Mouse (Mus musculus): ENCODE measurements around the gene Rtn2. TPM values are rescaled to one million over a fixed set of nuclear protein-coding genes. Genes with fewer than 3 reads are reported as not detected.

Rtn2 gene
- total RNA-seq, 2 experiments from 2014 or later, result 106 to 122 TPM

DNA sequence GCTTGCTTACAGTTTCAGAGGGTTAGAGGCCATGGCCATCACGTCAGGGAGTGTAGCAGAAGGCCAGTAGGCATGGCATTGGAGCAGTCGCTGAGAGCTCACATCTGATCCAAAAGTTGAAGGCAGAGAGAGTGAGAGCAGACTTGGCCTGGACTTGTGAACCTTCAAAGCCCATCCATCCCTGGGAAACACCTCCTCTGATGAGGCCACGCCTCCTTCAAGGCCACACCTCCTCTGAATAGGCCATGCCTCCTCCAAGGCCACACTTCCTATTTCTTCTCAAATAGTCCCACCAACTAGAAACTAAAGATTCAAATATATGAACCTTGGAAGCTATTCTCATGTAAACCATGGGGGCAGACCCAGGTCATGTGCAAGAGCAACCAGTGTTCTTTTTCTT, 53.2 kb downstream of the Rtn2 start:
- no peak for DNase-seq
- intact Hi-C loops (cut with DNase I), result no loop called here

DNA sequence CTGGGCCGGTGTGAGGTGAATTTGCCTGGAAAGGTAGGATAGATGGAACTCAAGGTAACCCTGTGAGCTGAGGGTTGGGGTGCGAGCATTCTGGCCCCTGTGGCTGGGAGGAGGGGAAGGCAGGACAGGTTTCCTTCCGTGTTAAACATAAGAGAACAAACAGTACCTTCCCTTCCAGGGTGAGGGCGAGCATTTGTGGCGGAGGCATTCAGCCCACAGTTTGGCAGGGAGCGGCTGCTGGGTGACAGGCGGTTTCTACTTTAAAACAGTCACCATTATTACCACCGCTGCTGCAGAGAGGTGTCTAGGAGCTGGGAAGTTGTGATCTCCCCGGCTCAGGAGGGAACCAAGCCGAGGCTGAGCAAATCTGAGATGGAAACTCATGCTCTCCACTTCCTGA, 54.7 kb downstream of the Rtn2 start:
- DNase-seq, result no peak
- intact Hi-C loops (cut with DNase I), result no loop called here

- DNase-seq, result no peak
- intact Hi-C loops (cut with DNase I), result no loop called here
These were observed 55.6 kb downstream of the Rtn2 start for GRCm38 (mm10) chr7:19338060-19338459.

DNA sequence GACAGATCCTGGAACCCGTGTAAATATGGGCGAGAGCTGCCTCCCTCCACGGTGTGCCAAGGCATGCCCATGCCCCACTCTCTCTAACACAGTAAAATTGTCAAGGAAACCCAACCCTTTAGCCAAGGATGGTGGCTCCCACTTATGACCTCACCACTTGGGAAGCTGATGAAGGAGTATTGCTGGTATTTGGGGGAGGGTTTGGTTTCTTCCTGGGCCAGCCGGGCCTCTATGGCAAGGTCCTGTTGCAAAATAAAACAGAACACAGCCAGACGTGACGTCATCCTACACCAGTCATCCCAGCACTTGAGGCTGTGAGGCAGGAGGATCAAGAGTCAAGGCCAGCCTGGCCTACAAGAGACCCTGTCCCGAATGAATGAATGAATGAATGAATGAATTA, 56.2 kb downstream of the Rtn2 start:
- intact Hi-C loops (cut with DNase I), result no loop called here
- no peak for DNase-seq

DNA sequence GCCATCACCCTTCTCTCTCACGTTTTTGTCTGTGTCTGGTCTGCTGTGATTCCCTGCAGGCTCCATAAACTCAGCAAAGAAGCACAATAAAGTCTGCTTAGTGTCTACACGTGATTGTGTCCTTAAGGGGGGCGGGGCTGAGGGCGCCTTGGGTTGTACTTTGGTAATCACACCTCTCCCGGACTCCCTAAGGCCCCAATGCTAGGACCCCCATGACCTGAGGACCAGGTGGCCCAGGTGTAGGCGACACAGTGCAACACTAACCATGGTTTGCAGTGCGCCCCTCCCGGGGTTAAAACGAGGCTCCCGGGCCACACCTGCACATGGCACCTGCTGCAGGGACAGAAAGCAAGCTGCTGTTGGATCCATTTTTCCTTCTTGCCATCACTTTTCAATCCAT, 58.8 kb downstream of the Rtn2 start:
- no peak for DNase-seq
- intact Hi-C loops (cut with DNase I), result loop anchor here (5.0 kb wide), 1 partner anchor 164 kb away; the partner anchor contains the start of gene Eml2

DNA sequence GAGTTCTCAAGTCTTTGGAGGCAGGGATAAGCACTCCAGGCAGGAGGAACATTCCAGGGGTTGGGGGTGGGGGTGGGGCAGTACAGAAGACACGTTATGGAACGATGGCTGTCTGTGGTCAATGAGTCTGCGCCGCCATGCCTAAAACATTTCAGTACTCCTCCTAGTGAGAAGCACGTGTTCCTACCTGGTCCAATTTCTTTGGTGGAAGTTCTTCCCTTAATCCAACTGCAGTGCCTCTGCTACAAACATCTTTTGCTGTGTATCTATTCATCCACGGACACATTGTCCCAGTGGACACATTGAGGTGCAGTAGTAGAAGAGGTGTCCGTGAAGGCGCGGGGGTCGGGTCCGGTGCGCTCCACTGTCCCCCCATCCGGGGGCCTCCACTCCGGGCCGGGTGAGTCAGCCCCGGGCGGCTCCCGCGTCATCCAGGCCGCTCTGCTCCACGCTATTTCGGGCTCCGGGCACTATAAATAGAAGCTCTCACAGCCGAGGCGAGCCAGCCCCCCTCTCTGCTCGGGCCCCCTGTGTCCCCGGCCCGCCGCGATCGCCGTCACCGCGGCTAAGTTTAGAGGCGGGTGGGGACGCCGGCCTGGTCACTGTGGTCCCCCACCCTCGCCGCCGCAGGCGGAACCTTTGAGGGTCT, 59.5 kb downstream of the Rtn2 start:
- peak; percentile 73 to 76 for DNase-seq
- intact Hi-C loops (cut with DNase I), result loop anchor here (2.0 to 5.0 kb wide), 2 partner anchors 103 to 165 kb away; partner anchors contain the start of gene Eml2

DNA sequence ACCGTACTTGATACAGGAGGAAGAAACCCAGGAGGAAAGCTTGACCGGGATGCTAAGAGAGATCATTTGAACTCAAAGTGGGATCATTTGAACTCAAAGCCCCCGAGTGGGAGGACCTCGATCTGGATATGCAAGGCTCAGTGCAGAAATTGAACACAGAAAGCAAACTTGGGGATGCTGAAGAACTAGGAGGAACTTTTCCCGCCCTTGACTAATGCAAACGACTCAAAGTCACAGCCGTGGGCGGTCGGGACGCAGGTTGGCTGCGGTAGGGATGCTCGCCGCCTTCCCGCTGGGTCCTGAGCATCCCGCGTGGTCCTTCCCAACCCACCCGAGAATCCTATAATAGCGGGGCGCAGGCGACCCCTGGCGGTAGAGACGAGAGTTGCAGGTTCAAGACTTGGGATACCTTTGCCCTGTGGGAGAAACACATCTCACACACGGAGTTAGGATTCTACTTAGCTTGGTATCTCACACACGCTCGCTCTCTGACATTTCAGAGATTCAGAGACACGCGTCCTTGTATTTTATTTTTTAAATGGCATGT, 60.1 kb downstream of the Rtn2 start:
- peak; percentile 91 to 94 for DNase-seq
- intact Hi-C loops (cut with DNase I), result loop anchor here (1.0 to 5.0 kb wide), 3 partner anchors 42 to 165 kb away; partner anchors contain the start of gene Eml2

DNA sequence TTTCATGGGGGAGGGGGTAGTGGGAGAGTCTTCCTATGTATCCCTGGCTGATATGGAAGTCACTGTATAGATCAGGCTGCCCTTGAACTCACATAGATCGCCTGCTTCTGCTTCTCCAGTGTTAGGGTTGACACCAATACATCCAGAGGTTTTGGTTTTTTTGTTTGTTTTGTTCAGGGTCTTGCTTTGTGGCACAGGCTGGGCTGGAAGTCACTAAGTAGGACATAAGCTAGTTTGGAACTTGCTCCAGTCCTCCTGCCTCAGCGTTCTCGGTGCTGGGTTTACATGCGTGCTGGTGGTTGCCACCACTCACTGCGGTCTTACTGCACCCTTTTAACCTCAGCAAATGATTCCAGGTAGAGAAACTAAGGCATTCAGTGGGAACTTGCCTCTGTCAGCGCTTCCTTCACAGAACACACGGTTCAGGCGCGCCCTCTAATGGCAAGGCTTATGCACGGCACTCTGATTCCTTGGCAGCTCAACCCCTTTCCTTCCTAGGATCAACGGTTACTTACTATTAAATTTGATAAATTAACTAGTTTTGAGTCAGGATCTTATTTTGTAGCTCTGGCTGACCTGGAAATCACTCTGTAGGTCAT, 60.9 kb downstream of the Rtn2 start:
- peak; percentile 84 to 86 for DNase-seq
- intact Hi-C loops (cut with DNase I), result loop anchor here (1.0 to 5.0 kb wide), 3 partner anchors 43 to 166 kb away; partner anchors contain the start of gene Eml2

DNA sequence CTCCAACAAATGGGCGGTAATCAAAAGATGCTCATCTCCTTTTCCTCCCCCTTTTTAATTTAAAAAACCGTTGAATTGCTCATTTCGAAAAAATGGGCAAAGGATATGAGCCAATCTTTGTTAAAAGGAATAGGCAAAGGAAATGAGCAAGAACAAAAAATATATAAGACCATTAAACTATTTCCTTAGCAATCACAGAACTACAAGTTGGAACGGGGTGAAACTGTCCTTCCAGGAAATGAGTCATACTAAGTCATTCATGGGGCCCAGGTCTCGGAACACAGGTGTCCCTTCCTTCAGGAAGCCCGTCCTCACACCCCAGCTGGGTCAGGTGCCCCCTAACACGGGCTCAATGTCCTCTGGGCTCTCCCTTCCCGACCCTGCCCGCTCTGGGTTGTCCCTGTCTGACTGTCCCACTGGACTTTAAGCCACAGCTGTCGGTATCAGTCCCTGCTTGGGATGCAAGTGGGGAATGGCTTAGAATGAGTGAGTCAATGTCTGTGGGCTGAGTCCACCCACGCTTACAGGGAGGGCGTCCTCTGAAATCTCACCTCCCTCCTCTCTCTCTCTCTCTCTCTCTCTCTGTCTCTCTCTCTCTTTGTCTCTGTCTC, 61.9 kb downstream of the Rtn2 start, which contains the start of gene Ercc1:
Gene Ercc1 (plus strand): TSS at position 542 of the 611 bp plus-strand sequence.
- intact Hi-C loops (cut with DNase I), result loop anchor here (5.0 kb wide), 1 partner anchor 167 kb away; the partner anchor contains the start of gene Eml2
- peak in 1 of 2 experiments; percentile 28 for DNase-seq

DNA sequence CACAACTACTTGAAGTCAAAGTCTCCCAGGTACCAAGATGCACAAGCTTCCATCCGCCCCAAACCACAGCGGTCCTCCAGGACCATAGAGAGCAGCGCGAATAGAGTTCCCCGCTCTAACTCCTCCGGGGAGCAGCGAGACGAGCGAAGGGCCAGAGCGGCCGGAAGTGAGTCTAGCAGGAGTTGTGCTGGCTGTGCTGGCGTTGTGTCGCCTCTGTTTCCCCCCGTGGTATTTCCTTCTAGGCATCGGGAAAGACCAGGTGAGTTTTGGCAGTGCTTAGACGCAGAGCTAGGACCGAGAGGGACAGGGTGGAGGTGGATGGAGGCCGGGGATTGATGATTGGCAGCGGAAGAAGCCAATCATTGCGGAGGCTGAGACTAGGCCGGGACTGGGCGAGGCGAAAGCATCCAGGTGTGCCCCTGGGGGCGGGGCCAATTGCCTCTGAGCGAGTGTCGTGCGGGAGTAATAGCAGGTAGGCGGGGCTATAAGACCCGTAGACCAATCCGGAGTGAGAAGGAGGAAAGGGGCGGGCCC, 62.6 kb downstream of the Rtn2 start:
- intact Hi-C loops (cut with DNase I), result loop anchor here (5.0 kb wide), 1 partner anchor 168 kb away; the partner anchor contains the start of gene Eml2
- peak; percentile 91 to 93 for DNase-seq

Other genes starting within 250 kb of the Rtn2 start
- gene Rsph6a, start 227.9 kb upstream of the Rtn2 start, total RNA-seq (2021), result not detected
- 10 to 100 TPM; 42.1 to 45.1 TPM for gene Dmwd, start 206.4 kb upstream of the Rtn2 start, total RNA-seq (2021)
- gene Dmpk, start 198.8 kb upstream of the Rtn2 start, total RNA-seq (2021), result 100 to 1,000 TPM; 473 to 516 TPM
- gene Six5, start 188.0 kb upstream of the Rtn2 start, total RNA-seq (2021), result 1 to 10 TPM; 9.0 to 9.1 TPM
- gene Gm4969, start 164.3 kb upstream of the Rtn2 start, total RNA-seq (2021), result under 1 TPM in 1 of 2 experiments, not detected in 1; 0.12 TPM
- 1 to 10 TPM; 5.7 to 6.6 TPM for gene Fbxo46, start 162.8 kb upstream of the Rtn2 start, total RNA-seq (2021)
- gene Qpctl, start 133.3 kb upstream of the Rtn2 start, total RNA-seq (2021), result 1 to 10 TPM; 5.9 to 6.1 TPM
- gene Snrpd2, start 132.9 kb upstream of the Rtn2 start, total RNA-seq (2021), result 10 to 100 TPM; 62.8 to 70.8 TPM
- under 1 TPM; 0.37 to 0.55 TPM for gene Gipr, start 116.5 kb upstream of the Rtn2 start, total RNA-seq (2021)
- gene Eml2, start 106.2 kb upstream of the Rtn2 start, total RNA-seq (2021), result 10 to 100 TPM; 37.9 to 43.0 TPM
- 10 to 100 TPM in 1 of 2 experiments, 1 to 10 TPM in 1; 9.9 to 11.2 TPM for gene Gpr4, start 70.1 kb upstream of the Rtn2 start, total RNA-seq (2021)
- 10 to 100 TPM; 54.8 to 58.3 TPM for gene Opa3, start 54.3 kb upstream of the Rtn2 start, total RNA-seq (2021)
- gene Vasp, start 10.8 kb upstream of the Rtn2 start, total RNA-seq (2021), result 10 to 100 TPM; 55.7 to 59.1 TPM
- not detected for gene Ppm1n, start 2.6 kb upstream of the Rtn2 start, total RNA-seq (2021)
- 1 to 10 TPM in 1 of 2 experiments, under 1 TPM in 1; 0.60 to 1.2 TPM for gene Fosb, start 27.4 kb downstream of the Rtn2 start, total RNA-seq (2021)
- 10 to 100 TPM; 41.1 to 48.0 TPM for gene Ercc1, start 62.2 kb downstream of the Rtn2 start, total RNA-seq (2021)
- gene Cd3eap, start 76.9 kb downstream of the Rtn2 start, total RNA-seq (2021), result 1 to 10 TPM; 6.5 to 9.4 TPM
- 10 to 100 TPM; 25.0 to 28.4 TPM for gene Ppp1r13l, start 77.1 kb downstream of the Rtn2 start, total RNA-seq (2021)
- gene Ercc2, start 99.4 kb downstream of the Rtn2 start, total RNA-seq (2021), result 10 to 100 TPM; 12.4 to 15.7 TPM
- under 1 TPM; 0.45 to 0.63 TPM for gene Klc3, start 121.5 kb downstream of the Rtn2 start, total RNA-seq (2021)
- gene Ckm, start 122.2 kb downstream of the Rtn2 start, total RNA-seq (2021), result 1,000 to 10,000 TPM; 3,946 to 4,137 TPM
- gene Mark4, start 176.2 kb downstream of the Rtn2 start, total RNA-seq (2021), result 10 to 100 TPM; 23.3 to 25.0 TPM
- 1 to 10 TPM in 1 of 2 experiments, under 1 TPM in 1; 0.79 to 1.1 TPM for gene Exoc3l2, start 180.7 kb downstream of the Rtn2 start, total RNA-seq (2021)
- 1 to 10 TPM; 2.0 to 2.2 TPM for gene Bloc1s3, start 225.7 kb downstream of the Rtn2 start, total RNA-seq (2021)
- gene Trappc6a, start 225.8 kb downstream of the Rtn2 start, total RNA-seq (2021), result 10 to 100 TPM; 48.9 to 49.6 TPM
- gene Nkpd1, start 235.2 kb downstream of the Rtn2 start, total RNA-seq (2021), result not detected

All from heart, postnatal 14 days (tissue).